Mouse (Mus musculus): ENCODE measurements around the gene Usp6nl. TPM values are rescaled to one million over a fixed set of nuclear protein-coding genes. Genes with fewer than 3 reads are reported as not detected.
A peak's percentile ranks its signal among the peaks of the same experiment; 100 is the strongest.

Gene Usp6nl
- total and polyA plus RNA-seq, 2 experiments from 2014 or later, result 7.8 to 16.8 TPM

DNA sequence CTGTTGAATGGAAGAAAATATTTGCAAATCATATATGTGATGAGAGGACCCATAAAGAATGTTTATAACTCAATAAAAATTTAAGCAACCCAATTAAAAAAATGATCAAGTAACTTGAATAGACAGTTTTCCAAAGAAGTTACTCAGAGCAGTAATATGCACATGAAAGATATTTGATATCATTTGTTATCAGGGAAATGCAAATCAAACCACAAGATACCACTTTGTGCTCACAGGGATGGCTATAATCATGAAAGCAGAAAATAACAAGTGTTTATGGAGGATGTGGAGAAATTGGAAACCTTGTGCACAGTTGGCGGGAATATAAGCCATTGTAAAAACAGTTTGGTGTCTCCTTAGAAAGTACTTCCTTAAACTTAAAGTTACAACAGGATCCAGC, 8.7 kb upstream of the Usp6nl start:
- WGBS, result 96% methylated on average over 1 of the region's 1 CpGs
- DNase-seq (ENCODE audit: low spot score) (no peak), ATAC-seq (no peak)
- no peaks in the 10 kb centered on the region for H3K36me3 ChIP-seq (ENCODE audit: insufficient read depth, low read length)
- H3K4me3 ChIP-seq (ENCODE audit: low read length), result no peak overlapping the region
- H3K4me1 ChIP-seq (ENCODE audit: insufficient read depth, low read length), result no peaks in the 10 kb centered on the region
- no peaks in the 10 kb centered on the region for H3K9me3 ChIP-seq (ENCODE audit: low read length)
- H3K27me3 ChIP-seq (ENCODE audit: insufficient read depth, low read length), result no peaks in the 10 kb centered on the region
- H3K27ac ChIP-seq, result no peak overlapping the region
- no peak overlapping the region for H3K9ac ChIP-seq (replicated peaks; ENCODE audit: low read length)
- no peak for TF ChIP-seq CTCF (IDR thresholded peaks at IDR 0.05; ENCODE audit: low read depth)
- no peak overlapping the region for H3K4me2 ChIP-seq (ENCODE audit: low read depth, low read length)

DNA sequence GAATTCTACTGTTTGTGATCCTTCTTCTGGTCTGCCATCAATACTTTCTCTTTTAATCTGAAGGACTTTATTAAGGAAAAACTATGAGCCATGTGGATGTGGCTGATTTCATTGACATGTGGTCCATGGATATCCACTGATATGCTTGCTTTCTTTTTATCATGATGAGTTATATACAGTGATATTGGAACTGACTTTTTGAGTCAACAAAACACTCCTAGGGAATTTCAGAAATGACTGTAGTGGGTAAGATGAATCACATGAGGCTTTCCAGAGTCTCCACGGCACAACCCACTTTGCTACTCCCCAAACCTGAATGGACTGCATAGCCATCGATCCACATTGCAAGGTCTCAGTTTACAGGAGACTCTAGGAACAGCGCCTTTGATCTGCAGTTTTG, 2.3 kb upstream of the Usp6nl start:
- H3K4me1 ChIP-seq (ENCODE audit: insufficient read depth, low read length), result 0 out of 2 replicates have a peak, but pooled peaks cover 2% of the 10 kb centered on the region
- DNase-seq (ENCODE audit: low spot score) (no peak), ATAC-seq (no peak)
- no peak overlapping the region for H3K4me3 ChIP-seq (ENCODE audit: low read length)
- WGBS, result 87% methylated on average over 3 of the region's 3 CpGs
- no peaks in the 10 kb centered on the region for H3K36me3 ChIP-seq (ENCODE audit: insufficient read depth, low read length)
- H3K27me3 ChIP-seq (ENCODE audit: insufficient read depth, low read length), result no peaks in the 10 kb centered on the region
- no peaks in the 10 kb centered on the region for H3K9me3 ChIP-seq (ENCODE audit: low read length)
- H3K4me2 ChIP-seq (ENCODE audit: low read depth, low read length), result no peak overlapping the region
- no peak overlapping the region for H3K9ac ChIP-seq (replicated peaks; ENCODE audit: low read length)
- no peak overlapping the region for H3K27ac ChIP-seq
- TF ChIP-seq CTCF (IDR thresholded peaks at IDR 0.05; ENCODE audit: low read depth), result no peak

DNA sequence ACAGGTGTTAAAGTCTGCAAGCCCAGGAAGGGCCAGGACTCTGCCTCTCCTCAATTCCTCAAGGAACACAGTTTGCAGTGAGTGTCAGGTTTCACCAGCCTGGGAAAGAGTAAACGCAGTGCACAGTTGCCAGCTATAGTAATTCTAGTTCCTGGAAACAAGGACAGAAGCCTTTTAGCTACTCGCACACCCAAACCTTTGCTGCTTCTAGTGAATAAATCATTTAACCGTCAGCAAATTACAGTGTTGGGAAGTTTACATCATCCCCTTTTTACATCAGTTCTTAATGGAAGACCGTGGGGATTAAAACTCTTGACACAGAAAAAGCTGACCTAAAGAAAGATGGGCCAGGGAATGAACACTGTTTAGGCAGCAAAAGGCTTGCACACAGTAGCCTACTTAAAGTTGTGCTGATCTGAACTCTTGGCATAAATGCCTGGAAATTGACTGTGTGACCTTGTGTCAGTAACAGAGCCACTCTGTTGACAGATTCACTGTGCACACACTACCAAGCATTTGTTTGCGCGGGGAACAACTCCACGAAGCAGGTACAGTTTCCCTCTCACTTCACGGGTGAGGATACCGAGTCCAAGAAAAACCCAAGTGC, 595 bp upstream of the Usp6nl start:
- H3K27me3 ChIP-seq (ENCODE audit: insufficient read depth, low read length), result no peaks in the 10 kb centered on the region
- DNase-seq (ENCODE audit: low spot score) (no peak), ATAC-seq (no peak)
- H3K9ac ChIP-seq (replicated peaks; ENCODE audit: low read length), result peak overlapping the region; percentile 87
- 8% methylated on average over 9 of the region's 9 CpGs for WGBS
- H3K4me2 ChIP-seq (ENCODE audit: low read depth, low read length), result peak overlapping the region; percentile 70
- H3K27ac ChIP-seq, result peak overlapping the region; percentile 98
- no peaks in the 10 kb centered on the region for H3K9me3 ChIP-seq (ENCODE audit: low read length)
- no peak for TF ChIP-seq CTCF (IDR thresholded peaks at IDR 0.05; ENCODE audit: low read depth)
- H3K4me1 ChIP-seq (ENCODE audit: insufficient read depth, low read length), result 0 out of 2 replicates have a peak, but pooled peaks cover 2% of the 10 kb centered on the region
- H3K4me3 ChIP-seq (ENCODE audit: low read length), result peak overlapping the region; percentile 94
- H3K36me3 ChIP-seq (ENCODE audit: insufficient read depth, low read length), result no peaks in the 10 kb centered on the region

DNA sequence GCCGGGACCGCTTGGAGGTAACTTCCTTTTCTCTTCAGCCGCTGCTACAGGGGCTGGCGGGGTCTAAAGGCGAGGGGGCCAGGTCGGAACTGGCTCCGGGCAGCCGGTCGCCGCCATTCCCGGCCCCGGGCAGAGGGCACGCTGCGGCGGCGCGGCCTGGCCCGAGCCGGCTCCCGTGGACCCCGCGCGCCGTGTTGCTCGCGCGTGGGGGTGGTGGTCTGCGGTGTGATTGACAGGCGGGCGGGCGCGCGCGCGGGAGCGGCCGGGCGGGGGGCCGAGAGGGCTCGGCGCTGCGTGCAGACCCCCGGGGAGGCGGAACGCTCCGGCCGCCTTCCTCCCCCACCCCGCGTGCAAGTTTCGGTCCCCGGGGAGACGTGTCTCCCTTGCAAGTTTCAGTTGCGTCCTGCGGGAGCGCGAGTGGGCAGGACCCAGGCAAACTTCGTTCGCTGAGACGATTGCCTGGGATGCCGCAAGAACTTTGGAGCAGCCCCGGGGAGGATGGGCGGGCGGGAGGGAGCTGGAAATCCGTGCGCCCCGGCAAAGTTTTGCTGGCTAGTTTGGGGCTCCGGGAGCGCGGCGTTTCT, 563 bp downstream of the Usp6nl start:
- H3K27ac ChIP-seq, result peak overlapping the region; percentile 98
- H3K4me1 ChIP-seq (ENCODE audit: insufficient read depth, low read length), result 0 out of 2 replicates have a peak, but pooled peaks cover 2% of the 10 kb centered on the region
- no peaks in the 10 kb centered on the region for H3K36me3 ChIP-seq (ENCODE audit: insufficient read depth, low read length)
- 2% methylated on average over 63 of the region's 70 CpGs for WGBS
- peak; percentile 69 for DNase-seq (ENCODE audit: low spot score)
- peak overlapping the region; percentile 70 for H3K4me2 ChIP-seq (ENCODE audit: low read depth, low read length)
- peak; percentile 89 for ATAC-seq
- H3K9me3 ChIP-seq (ENCODE audit: low read length), result no peaks in the 10 kb centered on the region
- peak overlapping the region; percentile 94 for H3K4me3 ChIP-seq (ENCODE audit: low read length)
- no peak for TF ChIP-seq CTCF (IDR thresholded peaks at IDR 0.05; ENCODE audit: low read depth)
- no peaks in the 10 kb centered on the region for H3K27me3 ChIP-seq (ENCODE audit: insufficient read depth, low read length)
- peak overlapping the region; percentile 87 for H3K9ac ChIP-seq (replicated peaks; ENCODE audit: low read length)

DNA sequence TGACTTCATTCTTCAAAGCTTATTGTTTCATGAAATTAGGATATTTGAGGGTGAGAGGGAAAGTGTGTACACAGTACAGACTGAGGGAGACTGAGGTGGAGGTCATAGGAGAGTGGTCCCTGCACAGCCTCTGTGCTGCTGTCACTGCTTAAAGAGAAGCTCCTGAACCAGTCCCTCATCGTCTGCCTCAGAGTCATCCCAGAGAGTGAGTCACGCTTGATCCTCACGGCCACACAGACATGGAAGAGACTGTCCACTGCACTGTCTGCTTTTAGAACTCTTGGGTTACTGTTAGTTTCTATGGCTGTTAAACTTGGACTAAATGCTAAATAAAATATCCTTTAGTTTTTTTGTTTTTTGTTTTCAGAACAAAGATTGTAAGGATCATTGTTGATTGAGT, 3.2 kb downstream of the Usp6nl start:
- DNase-seq (ENCODE audit: low spot score), result no peak
- Histone ChIP-seq H3K4me1 (ENCODE audit: insufficient read depth, low read length) (0 out of 2 replicates have a peak, but pooled peaks cover 2% of the 10 kb centered on the region), H3K27ac (no peak overlapping the region), H3K9ac (replicated peaks; ENCODE audit: low read length) (no peak overlapping the region), H3K36me3 (ENCODE audit: insufficient read depth, low read length) (no peaks in the 10 kb centered on the region), H3K4me3 (ENCODE audit: low read length) (no peak overlapping the region), H3K9me3 (ENCODE audit: low read length) (no peaks in the 10 kb centered on the region), H3K27me3 (ENCODE audit: insufficient read depth, low read length) (no peaks in the 10 kb centered on the region), H3K4me2 (ENCODE audit: low read depth, low read length) (no peak overlapping the region)
- ATAC-seq, result no peak
- no peak for TF ChIP-seq CTCF (IDR thresholded peaks at IDR 0.05; ENCODE audit: low read depth)
- 56% methylated on average over 3 of the region's 3 CpGs for WGBS

DNA sequence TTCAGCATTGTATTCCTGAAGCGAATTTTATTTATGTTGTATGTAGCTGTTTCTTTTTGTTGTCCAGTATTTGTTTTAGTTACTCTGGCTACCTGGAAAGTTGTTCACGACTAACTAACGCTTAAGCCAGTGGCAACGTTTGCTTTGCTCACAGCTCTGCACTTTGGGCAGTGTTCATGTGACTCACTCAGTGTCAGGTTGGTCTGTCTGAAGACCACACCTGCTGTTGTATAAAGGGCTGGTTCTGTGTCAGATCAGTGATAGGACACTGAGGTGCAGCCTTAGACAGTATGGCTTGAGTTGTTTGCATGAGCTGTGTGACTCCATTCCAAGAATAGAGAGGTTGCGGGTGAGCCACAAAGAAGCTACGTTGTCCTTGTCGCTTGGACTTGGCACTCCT, 6.5 kb downstream of the Usp6nl start:
- Histone ChIP-seq H3K27me3 (ENCODE audit: insufficient read depth, low read length) (no peaks in the 10 kb centered on the region), H3K4me1 (ENCODE audit: insufficient read depth, low read length) (no peaks in the 10 kb centered on the region), H3K9ac (replicated peaks; ENCODE audit: low read length) (no peak overlapping the region), H3K4me2 (ENCODE audit: low read depth, low read length) (no peak overlapping the region), H3K27ac (no peak overlapping the region), H3K4me3 (ENCODE audit: low read length) (no peak overlapping the region), H3K36me3 (ENCODE audit: insufficient read depth, low read length) (no peaks in the 10 kb centered on the region), H3K9me3 (ENCODE audit: low read length) (no peaks in the 10 kb centered on the region)
- ATAC-seq, result no peak
- 88% methylated on average over 7 of the region's 7 CpGs for WGBS
- DNase-seq (ENCODE audit: low spot score), result no peak
- no peak for TF ChIP-seq CTCF (IDR thresholded peaks at IDR 0.05; ENCODE audit: low read depth)

DNA sequence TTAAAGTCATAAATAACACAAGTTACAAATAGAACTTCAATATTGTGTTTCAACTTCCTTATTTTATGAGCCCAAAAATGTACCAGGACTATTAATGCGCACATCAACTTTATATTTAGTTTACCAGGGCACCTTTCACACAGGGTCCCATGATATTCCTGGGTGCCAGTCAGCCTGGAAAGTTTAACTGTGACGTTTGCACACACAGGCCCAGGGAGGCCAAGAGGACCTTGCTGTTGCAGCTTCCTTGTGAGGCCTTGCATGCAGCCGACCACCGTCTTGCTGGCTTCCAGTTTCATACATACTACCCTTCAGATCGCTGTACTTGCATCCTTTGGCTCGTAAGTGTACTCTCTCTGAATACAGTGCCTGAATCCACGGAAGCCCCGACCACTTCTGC, 8.3 kb downstream of the Usp6nl start:
- Histone ChIP-seq H3K27me3 (ENCODE audit: insufficient read depth, low read length) (no peaks in the 10 kb centered on the region), H3K36me3 (ENCODE audit: insufficient read depth, low read length) (no peaks in the 10 kb centered on the region), H3K4me2 (ENCODE audit: low read depth, low read length) (no peak overlapping the region), H3K9me3 (ENCODE audit: low read length) (no peaks in the 10 kb centered on the region), H3K4me3 (ENCODE audit: low read length) (no peak overlapping the region), H3K4me1 (ENCODE audit: insufficient read depth, low read length) (no peaks in the 10 kb centered on the region), H3K9ac (replicated peaks; ENCODE audit: low read length) (no peak overlapping the region), H3K27ac (no peak overlapping the region)
- ATAC-seq (no peak), DNase-seq (ENCODE audit: low spot score) (no peak)
- 77% methylated on average over 8 of the region's 8 CpGs for WGBS
- no peak for TF ChIP-seq CTCF (IDR thresholded peaks at IDR 0.05; ENCODE audit: low read depth)

All from hindbrain, postnatal 0 days (tissue).